Mouse (Mus musculus): ENCODE measurements around the gene Ube2h. TPM values are rescaled to one million over a fixed set of nuclear protein-coding genes. Genes with fewer than 3 reads are reported as not detected.
A peak's percentile ranks its signal among the peaks of the same experiment; 100 is the strongest.

Gene Ube2h
- polyA plus RNA-seq, 1 experiment = 69.9 TPM

DNA sequence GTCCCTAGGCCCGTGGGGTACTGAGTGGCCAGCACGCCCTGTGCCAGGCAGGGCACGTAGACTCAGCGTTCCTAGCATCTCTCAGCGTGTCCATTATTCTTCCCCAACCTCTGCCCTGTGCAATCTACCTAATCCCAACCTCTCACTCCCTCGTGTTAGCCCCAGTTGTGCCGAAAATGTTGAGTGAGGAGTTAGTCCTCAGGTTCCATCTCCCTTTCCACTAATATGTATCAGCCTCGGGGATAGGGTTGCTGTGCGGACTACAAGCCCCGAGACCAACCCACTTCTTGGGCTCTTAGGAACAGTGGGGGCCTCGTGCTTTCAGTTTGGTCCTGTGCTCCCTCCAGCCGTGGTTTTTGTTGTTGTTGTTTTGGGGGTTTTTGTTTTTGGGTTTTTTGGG, 127.8 kb downstream of the Ube2h start:
- DNase-seq = no peak
- Histone ChIP-seq H3K27ac (ENCODE audit: control insufficient read depth, insufficient read depth, low read length) (no peak overlapping the region), H3K36me3 (ENCODE audit: control insufficient read depth, insufficient read depth, low read length) (no peaks in the 10 kb centered on the region), H3K4me3 (ENCODE audit: control insufficient read depth, insufficient read depth, low read length) (no peak overlapping the region), H3K27me3 (ENCODE audit: control insufficient read depth, insufficient read depth, low read length) (peaks cover 67% of the 10 kb centered on the region), H3K4me1 (replicated peaks; ENCODE audit: control insufficient read depth, insufficient read depth, low read length) (peaks cover 34% of the 10 kb centered on the region)
- TF ChIP-seq CTCF (IDR thresholded peaks at IDR 0.05; ENCODE audit: borderline replicate concordance, control insufficient read depth, extremely low read depth, insufficient read depth, low read length, poor library complexity) = no peak
- no peak for TF ChIP-seq POLR2A (IDR thresholded peaks at IDR 0.05; ENCODE audit: control insufficient read depth, extremely low read depth, insufficient read depth, low read length, poor library complexity)
- 11% methylated on average over 12 of the region's 12 CpGs for WGBS

DNA sequence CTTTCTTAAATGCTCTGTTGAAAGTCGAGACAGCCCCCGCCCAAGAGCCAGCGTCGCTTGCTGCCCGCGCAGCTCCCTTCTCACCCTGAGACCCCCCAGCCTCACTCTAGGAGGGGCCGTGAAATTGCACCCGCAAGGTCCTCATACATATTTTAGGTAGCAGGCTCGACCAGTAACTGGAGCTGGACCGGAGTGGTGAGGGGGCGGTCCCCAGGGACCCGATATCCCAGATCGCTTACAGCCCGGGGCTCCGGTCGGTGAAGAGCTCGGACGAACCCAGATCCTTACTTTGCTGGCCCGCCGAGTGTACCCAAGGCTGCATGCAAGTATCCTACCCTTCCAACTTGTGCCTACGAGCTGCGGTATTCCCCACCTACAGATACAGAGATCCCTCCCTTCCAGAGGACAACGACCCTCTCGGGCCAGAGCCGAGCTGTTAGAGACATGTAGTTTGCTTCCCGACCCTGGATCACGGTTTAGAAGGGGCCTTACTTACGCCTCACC, 128.4 kb downstream of the Ube2h start:
- DNase-seq = no peak
- H3K4me3 ChIP-seq (ENCODE audit: control insufficient read depth, insufficient read depth, low read length) = no peak overlapping the region
- peaks cover 67% of the 10 kb centered on the region for H3K27me3 ChIP-seq (ENCODE audit: control insufficient read depth, insufficient read depth, low read length)
- H3K4me1 ChIP-seq (replicated peaks; ENCODE audit: control insufficient read depth, insufficient read depth, low read length) = peaks cover 34% of the 10 kb centered on the region
- TF ChIP-seq CTCF (IDR thresholded peaks at IDR 0.05; ENCODE audit: borderline replicate concordance, control insufficient read depth, extremely low read depth, insufficient read depth, low read length, poor library complexity) (no peak), POLR2A (IDR thresholded peaks at IDR 0.05; ENCODE audit: control insufficient read depth, extremely low read depth, insufficient read depth, low read length, poor library complexity) (no peak)
- no peaks in the 10 kb centered on the region for H3K36me3 ChIP-seq (ENCODE audit: control insufficient read depth, insufficient read depth, low read length)
- no peak overlapping the region for H3K27ac ChIP-seq (ENCODE audit: control insufficient read depth, insufficient read depth, low read length)
- WGBS = 7% methylated on average over 28 of the region's 28 CpGs

- Histone ChIP-seq H3K4me3 (ENCODE audit: control insufficient read depth, insufficient read depth, low read length) (0 out of 2 replicates have a peak overlapping the region, but pooled peaks have one; percentile 0), H3K4me1 (replicated peaks; ENCODE audit: control insufficient read depth, insufficient read depth, low read length) (peaks cover 34% of the 10 kb centered on the region), H3K27ac (ENCODE audit: control insufficient read depth, insufficient read depth, low read length) (no peak overlapping the region), H3K27me3 (ENCODE audit: control insufficient read depth, insufficient read depth, low read length) (peaks cover 63% of the 10 kb centered on the region), H3K36me3 (ENCODE audit: control insufficient read depth, insufficient read depth, low read length) (no peaks in the 10 kb centered on the region)
- WGBS = 5% methylated on average over 45 of the region's 45 CpGs
- DNase-seq = no peak
- TF ChIP-seq POLR2A (IDR thresholded peaks at IDR 0.05; ENCODE audit: control insufficient read depth, extremely low read depth, insufficient read depth, low read length, poor library complexity) (no peak), CTCF (IDR thresholded peaks at IDR 0.05; ENCODE audit: borderline replicate concordance, control insufficient read depth, extremely low read depth, insufficient read depth, low read length, poor library complexity) (no peak)
These were observed 129.0 kb downstream of the Ube2h start for GRCm38 (mm10) chr6:30175225-30175917.

DNA sequence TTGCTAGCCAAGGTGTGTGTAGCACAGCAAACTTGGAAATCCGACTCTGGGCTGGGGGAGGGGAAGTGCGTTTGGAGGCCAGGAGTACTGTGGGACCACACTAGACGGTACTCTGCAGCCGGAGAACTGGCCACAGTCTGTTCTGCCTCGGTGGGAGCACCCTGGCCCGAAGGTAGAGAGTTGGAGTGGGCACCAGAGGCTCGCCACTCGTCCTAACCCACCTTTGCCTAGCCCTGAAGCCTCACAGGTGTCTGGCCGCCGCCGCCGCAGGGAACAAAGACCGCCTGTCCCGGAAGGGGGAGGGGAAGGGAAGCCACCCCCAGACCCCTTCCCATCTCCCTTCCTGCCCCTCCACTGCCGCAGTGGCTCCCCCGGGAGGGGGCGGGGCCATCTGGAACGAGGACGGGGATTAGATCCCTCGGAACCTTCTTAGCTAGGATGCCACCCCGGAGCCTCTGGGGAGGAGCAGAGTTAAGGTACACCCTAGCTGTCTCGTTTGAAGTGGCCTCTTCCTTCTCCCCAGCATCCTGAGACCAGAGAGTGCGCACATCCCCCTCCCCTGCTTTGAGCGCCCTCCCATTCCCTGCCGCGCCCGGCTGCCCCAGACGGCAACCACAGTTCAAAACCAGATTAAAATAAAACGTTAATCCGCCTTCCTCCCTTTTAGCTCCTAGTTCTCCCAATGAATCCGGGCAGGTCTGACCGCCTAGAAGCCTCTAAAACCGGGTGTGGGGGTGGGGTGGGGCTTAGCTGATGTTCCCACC, 129.7 kb downstream of the Ube2h start:
- WGBS = 2% methylated on average over 33 of the region's 33 CpGs
- H3K36me3 ChIP-seq (ENCODE audit: control insufficient read depth, insufficient read depth, low read length) = no peaks in the 10 kb centered on the region
- TF ChIP-seq CTCF (IDR thresholded peaks at IDR 0.05; ENCODE audit: borderline replicate concordance, control insufficient read depth, extremely low read depth, insufficient read depth, low read length, poor library complexity) (0 out of 2 replicates have a peak, but pooled peaks have one; percentile 15), POLR2A (IDR thresholded peaks at IDR 0.05; ENCODE audit: control insufficient read depth, extremely low read depth, insufficient read depth, low read length, poor library complexity) (no peak)
- H3K4me3 ChIP-seq (ENCODE audit: control insufficient read depth, insufficient read depth, low read length) = peak overlapping the region; percentile 49
- DNase-seq = no peak
- H3K4me1 ChIP-seq (replicated peaks; ENCODE audit: control insufficient read depth, insufficient read depth, low read length) = peaks cover 34% of the 10 kb centered on the region
- peaks cover 57% of the 10 kb centered on the region for H3K27me3 ChIP-seq (ENCODE audit: control insufficient read depth, insufficient read depth, low read length)
- H3K27ac ChIP-seq (ENCODE audit: control insufficient read depth, insufficient read depth, low read length) = no peak overlapping the region

DNA sequence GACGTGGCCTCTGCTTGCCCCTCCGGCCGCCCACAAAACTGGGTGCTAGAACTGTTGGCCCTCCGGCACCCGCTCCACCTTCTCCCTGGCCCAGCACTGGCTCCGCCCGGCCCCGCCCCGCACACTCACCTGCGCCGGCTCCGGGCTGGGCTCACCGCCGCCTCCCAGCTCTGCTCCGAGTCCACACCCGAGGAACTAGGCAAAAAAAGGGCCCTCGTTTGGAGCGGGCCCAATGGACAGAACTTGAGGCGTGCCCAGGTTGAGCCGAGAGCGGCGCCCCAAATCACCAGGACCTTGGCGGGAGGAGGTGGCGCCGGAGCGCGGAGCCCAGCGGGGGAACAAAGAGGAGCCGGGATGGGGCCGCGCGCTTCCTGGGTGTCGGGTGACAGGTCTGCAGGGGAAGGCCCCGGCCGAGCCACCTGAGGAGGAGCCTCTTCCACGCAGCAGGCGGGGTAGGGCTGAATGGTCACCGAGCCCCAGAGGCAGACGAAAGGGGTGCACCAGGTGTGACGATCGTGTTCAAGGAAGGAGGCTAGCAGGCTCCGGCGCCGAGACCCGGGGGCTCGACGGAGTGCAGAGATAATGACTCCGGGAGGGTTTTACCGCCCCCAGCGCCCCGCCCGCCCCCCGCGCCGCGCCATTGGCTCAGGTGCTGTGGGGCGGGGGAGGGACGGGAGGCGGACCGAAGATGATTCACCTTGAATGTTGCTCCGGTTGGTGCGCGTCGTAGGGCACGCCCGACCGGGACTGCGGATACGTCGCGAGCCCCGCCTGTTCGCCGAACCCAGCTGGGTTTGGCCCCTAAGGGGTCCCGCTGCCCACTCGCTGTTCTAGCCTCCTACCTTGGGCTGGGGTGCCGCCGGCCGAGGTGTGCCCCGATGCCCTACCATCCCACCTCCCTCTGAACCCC, 130.5 kb downstream of the Ube2h start:
- TF ChIP-seq POLR2A (IDR thresholded peaks at IDR 0.05; ENCODE audit: control insufficient read depth, extremely low read depth, insufficient read depth, low read length, poor library complexity) (no peak), CTCF (IDR thresholded peaks at IDR 0.05; ENCODE audit: borderline replicate concordance, control insufficient read depth, extremely low read depth, insufficient read depth, low read length, poor library complexity) (no peak)
- WGBS = 3% methylated on average over 80 of the region's 80 CpGs
- Histone ChIP-seq H3K27me3 (ENCODE audit: control insufficient read depth, insufficient read depth, low read length) (peaks cover 52% of the 10 kb centered on the region), H3K4me1 (replicated peaks; ENCODE audit: control insufficient read depth, insufficient read depth, low read length) (peaks cover 34% of the 10 kb centered on the region), H3K36me3 (ENCODE audit: control insufficient read depth, insufficient read depth, low read length) (no peaks in the 10 kb centered on the region), H3K27ac (ENCODE audit: control insufficient read depth, insufficient read depth, low read length) (no peak overlapping the region), H3K4me3 (ENCODE audit: control insufficient read depth, insufficient read depth, low read length) (peak overlapping the region; percentile 49)
- DNase-seq = peak; percentile 36

Measured in thymus, adult 2 months (tissue).